Mouse (Mus musculus): ENCODE data around the gene Ccdc14. TPM values are rescaled to one million over a fixed set of nuclear protein-coding genes. Genes with fewer than 3 reads are reported as not detected.
"Not testable (repeated sequence)": the region's sequence is repeated elsewhere in the genome, so short reads cannot be mapped to it uniquely, and the experiment has no call there.

The Ccdc14 gene
- total RNA-seq, 2 experiments from 2014 or later = 1.9 to 2.6 TPM

DNA sequence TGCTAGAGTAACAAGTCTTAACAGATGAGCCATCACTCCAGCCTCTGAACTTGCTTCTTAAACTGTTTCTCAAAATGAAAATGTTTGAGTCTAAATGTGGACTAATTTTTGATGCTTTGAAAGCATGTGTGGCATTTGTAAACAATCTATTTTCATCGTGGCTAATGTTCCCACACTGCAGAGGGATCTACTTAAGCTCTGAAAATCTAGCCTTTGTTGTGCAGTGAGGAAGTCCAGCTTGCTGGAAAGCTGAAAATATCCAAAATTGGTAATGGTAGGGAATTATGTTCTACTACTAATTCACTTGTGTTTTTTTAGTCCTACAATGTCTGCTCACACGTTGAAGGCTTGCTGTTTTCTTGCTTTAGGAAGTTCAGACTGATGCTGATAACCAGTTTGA is 15.6 kb downstream of the Ccdc14 start:
- intact Hi-C loops (cut with DNase I) = no loop called here
- DNase-seq (ENCODE audit: low spot score) = no peak

GRCm38 (mm10) chr16:34706487-34706946 is 16.1 kb downstream of the Ccdc14 start:
- DNase-seq (ENCODE audit: low spot score) = no peak
- intact Hi-C loops (cut with DNase I) = no loop called here

DNA sequence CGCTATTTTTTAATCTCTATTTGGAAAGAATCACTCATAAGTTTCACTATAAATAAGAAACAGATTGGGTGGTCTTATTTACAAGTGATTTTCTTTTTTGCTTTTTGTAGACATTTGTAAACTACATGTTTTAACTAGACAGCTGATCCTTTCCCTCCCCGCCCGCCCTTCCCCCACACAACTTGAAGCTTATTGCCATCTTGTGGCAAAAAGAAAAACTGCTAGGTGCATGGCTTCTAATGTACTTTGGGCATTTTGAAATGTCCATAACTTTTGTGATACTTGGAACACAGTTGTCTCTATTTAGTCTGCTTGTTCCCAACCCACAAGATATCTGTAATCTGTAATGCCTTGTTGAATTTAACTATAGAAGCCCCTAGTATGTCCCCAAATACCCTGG is 21.1 kb downstream of the Ccdc14 start:
- no peak for DNase-seq (ENCODE audit: low spot score)
- intact Hi-C loops (cut with DNase I) = loop anchor here (5.0 kb wide), 1 partner anchor 179 kb away; no protein-coding TSS in a partner anchor

DNA sequence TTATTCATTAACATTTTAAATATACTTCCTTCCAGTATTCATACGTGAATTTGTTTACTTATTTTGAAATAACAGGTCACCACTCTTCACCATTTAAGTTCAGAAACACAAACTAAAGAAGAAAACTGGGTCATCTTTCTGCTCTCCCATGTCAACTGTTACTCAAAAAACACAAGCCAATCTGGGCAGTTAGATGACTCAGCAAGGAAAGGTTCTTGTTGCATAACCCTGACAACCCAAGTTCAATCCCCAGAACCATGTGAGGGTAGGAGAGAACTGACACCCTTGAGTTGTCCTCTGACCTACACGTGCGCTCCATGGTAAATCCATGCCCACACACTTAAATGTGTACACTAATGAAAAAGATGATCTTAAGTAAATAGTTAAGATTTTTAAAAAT is 34.7 kb downstream of the Ccdc14 start:
- intact Hi-C loops (cut with DNase I) = no loop called here
- DNase-seq (ENCODE audit: low spot score) = no peak

DNA sequence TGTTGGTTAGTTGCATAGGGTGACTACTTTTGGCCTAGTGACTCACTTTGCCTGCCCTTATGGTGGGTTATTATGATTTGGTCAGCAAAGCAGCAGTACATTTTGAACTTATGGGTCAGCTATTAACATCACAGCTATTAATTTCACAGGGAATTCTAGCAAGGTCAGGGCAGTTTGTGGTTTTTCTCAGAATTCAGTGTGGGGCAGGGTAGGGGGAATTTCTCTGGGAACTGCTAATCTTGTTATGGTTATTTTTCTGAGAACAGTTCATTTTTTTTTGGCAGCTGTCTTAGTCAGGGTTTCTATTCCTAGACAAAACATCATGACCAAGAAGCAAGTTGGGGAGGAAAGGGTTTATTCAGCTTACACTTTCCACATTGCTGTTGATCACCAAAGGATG is 38.2 kb downstream of the Ccdc14 start:
- intact Hi-C loops (cut with DNase I); DNase-seq (ENCODE audit: low spot score): not testable (repeated sequence)

GRCm38 (mm10) chr16:34729371-34729770 is 39.0 kb downstream of the Ccdc14 start:
- DNase-seq (ENCODE audit: low spot score) = no peak
- intact Hi-C loops (cut with DNase I) = no loop called here

DNA sequence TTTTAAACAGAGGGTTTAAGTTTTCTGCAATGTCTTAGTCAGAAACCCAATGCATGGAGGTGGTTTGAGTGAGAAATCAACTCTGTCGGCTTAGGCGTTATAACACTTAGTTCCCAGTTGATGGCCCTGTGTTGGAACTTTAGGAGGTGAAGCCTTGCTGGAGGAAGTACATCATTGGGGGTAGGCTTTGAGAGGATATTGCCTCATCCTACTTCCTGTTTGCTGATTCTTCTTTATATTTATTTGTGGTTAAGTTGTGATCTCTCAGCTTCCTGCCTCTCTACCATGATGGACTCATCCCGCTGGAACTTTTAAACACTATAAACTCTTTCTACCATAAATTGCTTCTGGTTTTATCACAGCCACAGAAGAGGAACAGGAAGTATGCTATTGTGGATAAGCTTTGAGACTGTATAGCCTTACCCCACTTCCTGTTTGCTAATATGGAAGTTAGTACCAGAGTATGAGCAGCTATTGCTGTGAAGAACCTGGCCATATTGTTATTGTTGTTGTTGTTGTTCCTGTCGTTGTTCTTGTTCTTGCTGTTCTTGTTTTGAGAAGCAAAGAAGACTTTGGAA is 48.3 kb downstream of the Ccdc14 start:
- DNase-seq (ENCODE audit: low spot score) = no peak

GRCm38 (mm10) chr16:34742930-34743329 is 52.5 kb downstream of the Ccdc14 start:
- DNase-seq (ENCODE audit: low spot score) = no peak
- intact Hi-C loops (cut with DNase I) = no loop called here

More for the DNA sequence above, 48.3 kb downstream of the Ccdc14 start:
- intact Hi-C loops (cut with DNase I) = no loop called here

DNA sequence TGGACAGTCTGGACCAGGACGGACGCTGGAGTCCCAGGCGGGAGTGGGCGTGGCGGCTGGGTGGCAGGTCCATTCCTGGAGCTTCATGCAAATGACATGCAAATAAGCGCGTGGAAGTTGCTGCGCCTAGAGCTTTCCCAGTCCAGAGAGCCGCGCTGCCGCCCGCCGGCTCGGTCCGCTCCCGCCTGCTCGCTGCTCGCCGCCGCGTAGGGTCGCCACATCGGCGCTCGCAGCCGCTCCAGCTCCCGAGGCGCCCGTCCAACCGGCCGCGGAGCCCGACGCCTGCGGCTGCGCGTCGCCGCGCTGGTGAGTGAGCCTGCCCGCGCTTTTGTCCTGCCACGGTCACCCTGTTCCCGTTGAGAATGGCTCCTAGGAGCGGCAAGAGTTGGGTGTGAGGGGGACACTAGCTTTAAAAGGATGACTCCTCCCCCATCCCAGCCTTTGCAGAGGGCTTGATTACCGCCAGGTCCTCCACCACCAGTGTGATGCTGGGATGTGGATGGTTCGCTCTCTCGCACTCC is 54.7 kb downstream of the Ccdc14 start, which contains the start of gene Mylk:
Gene Mylk (plus strand): TSS at position 146 of the 521 bp plus-strand sequence.
- intact Hi-C loops (cut with DNase I) = no loop called here
- DNase-seq (ENCODE audit: low spot score) = peak; percentile 75

DNA sequence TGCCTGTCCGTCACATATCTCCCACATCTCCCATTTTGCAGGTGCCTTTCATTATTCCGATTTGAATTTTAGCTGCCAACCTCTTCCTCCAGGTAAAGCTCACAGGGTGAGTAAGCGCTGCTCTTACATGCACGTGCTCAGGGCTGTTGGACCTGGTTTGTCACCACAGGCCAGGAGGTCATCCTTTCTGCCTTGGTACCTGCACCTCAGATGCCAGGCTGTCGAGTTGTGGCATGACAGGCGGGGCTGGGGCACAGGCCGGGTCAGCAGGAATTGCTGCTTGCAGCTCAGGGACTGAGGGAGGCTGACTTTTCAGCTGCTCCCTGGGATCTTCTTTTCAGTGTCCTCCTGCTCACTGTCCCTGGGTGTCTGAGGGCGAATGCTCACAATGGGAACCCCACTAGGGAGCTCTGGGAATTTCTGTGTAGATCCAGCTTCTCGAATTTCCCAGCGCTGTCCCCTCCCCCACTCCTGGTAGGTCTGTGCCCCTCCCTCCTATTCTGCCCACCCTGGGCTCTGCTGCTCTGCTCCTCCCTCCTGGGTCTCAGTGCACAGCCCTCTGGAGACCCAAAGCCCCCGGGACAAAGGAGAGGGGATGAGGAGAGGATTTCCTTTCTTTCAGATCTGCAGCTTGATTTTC is 57.8 kb downstream of the Ccdc14 start:
- DNase-seq (ENCODE audit: low spot score) = no peak
- intact Hi-C loops (cut with DNase I) = no loop called here

DNA sequence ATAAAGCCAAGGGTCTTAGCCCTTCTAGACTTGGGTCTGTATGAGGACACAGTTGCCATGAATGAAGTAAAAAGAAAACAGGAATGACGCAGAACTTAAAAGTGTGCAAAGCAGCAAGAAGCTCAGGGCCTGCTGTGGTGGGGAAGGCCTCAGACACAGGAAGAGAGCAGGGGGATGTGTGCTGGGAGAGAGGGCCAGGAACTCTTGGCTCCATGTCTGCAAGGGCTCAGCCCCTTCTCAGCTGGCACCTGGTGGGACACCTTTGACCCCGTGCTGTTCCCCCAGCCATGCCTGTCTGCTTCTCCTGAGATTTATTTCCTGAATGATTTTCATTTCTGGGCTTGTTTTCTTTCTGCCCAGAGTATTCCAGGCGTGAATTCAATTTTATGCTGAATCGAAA is 59.1 kb downstream of the Ccdc14 start:
- no peak for DNase-seq (ENCODE audit: low spot score)
- intact Hi-C loops (cut with DNase I) = no loop called here

DNA sequence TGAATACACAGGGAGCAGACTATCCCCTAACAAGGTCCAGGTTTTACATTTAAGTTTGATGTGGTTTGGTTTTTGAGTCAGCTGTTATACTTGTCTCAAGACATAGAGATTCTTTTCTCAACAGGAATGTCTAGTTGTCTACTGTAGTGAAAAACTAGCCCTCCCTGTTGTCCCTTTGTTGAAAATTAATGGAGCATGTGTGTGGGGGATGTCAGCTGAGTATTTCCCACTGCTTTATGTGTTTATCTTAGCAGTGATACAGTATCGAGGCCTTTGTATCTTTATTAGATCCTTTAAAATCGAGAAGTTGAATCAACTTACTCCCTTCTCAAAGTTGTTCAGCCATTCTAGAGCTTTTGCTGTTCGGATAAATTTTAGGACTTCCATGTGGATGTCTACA is 61.6 kb downstream of the Ccdc14 start:
- DNase-seq (ENCODE audit: low spot score) = no peak
- intact Hi-C loops (cut with DNase I) = no loop called here

DNA sequence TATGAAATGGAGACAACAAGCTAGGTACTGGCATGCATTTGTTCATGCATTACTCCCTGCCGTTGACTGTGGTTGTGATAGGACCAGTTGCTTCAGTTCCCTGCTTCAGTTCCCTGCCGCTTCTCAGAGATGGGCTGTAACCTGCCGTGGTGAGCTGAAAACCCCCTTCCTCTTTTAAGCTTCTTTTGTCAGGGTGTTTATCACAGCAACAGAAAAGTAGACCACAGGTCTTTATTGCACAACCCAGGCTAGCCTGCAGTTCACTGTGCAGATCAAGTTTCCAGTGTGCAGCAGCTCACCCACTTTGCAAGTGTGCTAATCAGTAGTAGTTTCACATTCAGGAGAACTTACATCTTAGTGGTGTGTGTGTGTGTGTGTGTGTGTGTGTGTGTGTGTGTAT is 62.6 kb downstream of the Ccdc14 start:
- intact Hi-C loops (cut with DNase I) = no loop called here
- no peak for DNase-seq (ENCODE audit: low spot score)

DNA sequence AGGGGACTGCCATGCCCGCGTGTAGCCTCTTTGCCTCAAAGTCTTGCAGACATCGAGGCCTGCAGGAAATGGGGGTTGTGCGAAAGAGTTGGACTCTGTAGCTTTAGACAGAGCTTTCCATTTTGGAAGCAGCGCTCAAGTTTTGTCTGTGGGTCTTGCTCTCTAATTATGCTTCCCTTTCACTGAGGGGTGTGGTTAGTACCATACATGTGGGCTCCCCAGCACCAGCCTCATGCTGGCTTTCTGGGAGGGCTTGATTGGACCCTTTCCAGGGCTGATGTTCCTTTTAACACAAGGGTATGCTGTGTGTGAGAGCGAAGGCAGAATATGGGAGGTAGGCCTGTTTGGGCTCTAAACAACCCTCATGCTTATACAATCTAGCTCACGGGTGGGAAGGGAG is 66.6 kb downstream of the Ccdc14 start:
- intact Hi-C loops (cut with DNase I) = no loop called here
- DNase-seq (ENCODE audit: low spot score) = no peak

DNA sequence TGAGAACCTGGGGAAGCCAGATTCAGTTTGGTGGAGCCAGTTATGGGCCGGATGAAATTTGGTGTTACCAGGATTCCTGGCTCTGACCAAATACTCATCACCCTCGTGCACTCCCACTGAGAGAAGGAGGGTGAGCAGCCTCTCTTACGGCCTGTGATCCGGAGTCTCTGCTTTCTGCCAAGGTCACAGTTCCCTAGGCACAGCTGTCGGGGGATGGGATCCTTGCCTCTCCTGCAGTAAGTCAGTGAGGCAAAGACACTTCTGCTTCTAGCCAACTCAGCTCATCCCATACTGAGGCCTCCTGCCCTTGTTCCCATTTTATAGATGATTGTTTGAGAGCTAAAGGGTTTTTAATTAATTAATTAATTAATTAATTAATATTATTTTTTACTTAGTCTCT is 67.8 kb downstream of the Ccdc14 start:
- DNase-seq (ENCODE audit: low spot score) = no peak
- intact Hi-C loops (cut with DNase I) = no loop called here

DNA sequence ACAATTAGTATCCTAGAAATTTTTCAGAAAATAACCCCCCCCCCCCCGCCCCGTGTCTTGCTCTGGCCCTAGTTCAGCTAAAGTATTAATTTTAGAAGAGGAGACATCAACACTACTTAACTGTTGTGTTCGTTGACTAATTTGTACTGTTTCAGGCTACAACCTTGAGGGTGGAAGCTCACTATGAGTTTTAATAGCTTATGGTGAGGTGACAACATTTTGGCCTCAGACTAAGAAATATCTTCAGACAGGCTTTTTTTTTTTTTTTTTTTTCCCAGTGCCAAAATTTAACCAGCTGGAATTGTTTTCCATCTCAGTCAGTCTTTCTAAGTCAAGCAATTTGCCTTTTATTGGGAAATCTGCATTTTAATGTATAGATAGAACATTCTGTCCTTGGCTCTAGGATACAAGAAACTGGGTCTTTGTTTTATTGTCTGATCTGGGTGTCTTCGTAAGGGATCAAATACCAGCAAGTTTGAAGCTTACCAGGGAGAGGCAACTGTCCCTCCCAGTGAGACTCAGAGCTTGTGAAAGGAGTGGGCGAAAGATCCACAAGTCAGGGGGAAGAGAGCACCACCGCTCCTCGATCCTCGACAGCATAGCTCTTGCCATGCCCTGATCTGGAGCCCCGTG is 73.7 kb downstream of the Ccdc14 start:
- intact Hi-C loops (cut with DNase I) = no loop called here

DNA sequence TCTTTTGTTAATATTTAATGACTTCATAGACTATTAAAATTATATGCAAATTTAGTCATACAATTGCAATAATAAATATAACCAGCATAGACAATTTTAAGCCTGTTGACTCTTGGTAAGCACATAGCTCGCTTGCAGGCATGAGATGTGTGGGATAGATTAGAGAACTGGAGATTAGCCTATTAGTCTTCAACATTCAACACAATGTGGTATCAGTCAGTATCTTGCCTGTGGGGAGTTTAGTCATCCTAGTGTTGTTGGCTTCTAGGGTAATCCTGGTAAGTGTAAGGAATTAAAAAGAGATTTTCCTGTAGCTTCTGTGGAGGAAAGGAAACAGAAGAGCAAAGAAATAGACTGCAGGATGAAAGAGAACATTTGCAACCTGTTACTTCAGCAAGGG is 75.2 kb downstream of the Ccdc14 start:
- no peak for DNase-seq (ENCODE audit: low spot score)
- intact Hi-C loops (cut with DNase I) = no loop called here

More for the DNA sequence above, 73.7 kb downstream of the Ccdc14 start:
- no peak for DNase-seq (ENCODE audit: low spot score)

- intact Hi-C loops (cut with DNase I) = no loop called here
- no peak for DNase-seq (ENCODE audit: low spot score)
These were observed 75.8 kb downstream of the Ccdc14 start for GRCm38 (mm10) chr16:34766193-34766592.

GRCm38 (mm10) chr16:34767443-34767842 is 77.0 kb downstream of the Ccdc14 start:
- intact Hi-C loops (cut with DNase I) = no loop called here
- DNase-seq (ENCODE audit: low spot score) = no peak

GRCm38 (mm10) chr16:34768436-34768835 is 78.0 kb downstream of the Ccdc14 start:
- intact Hi-C loops (cut with DNase I) = no loop called here

GRCm38 (mm10) chr16:34770127-34770526 is 79.7 kb downstream of the Ccdc14 start:
- intact Hi-C loops (cut with DNase I) = no loop called here
- DNase-seq (ENCODE audit: low spot score) = no peak

More at GRCm38 (mm10) chr16:34768436-34768835, 78.0 kb downstream of the Ccdc14 start:
- DNase-seq (ENCODE audit: low spot score) = no peak
